Mouse (Mus musculus): Measurements from ENCODE around the gene Rara. TPM values are rescaled to one million over a fixed set of nuclear protein-coding genes. Genes with fewer than 3 reads are reported as not detected.
"Not testable (repeated sequence)": the region's sequence is repeated elsewhere in the genome, so short reads cannot be mapped to it uniquely, and the experiment has no call there.

Rara gene
- polyA plus RNA-seq, 1 experiment from 2014 or later: 49.8 TPM

- Histone ChIP-seq H3K4me1 (peaks cover 23% of the 10 kb centered on the region), H3K4me3 (no peak overlapping the region), H3K36me3 (peaks cover 52% of the 10 kb centered on the region), H3K27me3 (no peaks in the 10 kb centered on the region), H3K4me2 (replicated peaks) (no peak overlapping the region), H3K27ac (no peak overlapping the region), H3K9ac (no peak overlapping the region), H3K9me3 (no peaks in the 10 kb centered on the region)
- 54% methylated on average over 5 of the region's 5 CpGs for WGBS
- ATAC-seq (ENCODE audit: low FRiP score, low read depth): no peak
Measured at GRCm38 (mm10) chr11:98974871-98975719, 47.5 kb downstream of the Rara start.

- Histone ChIP-seq H3K4me1 (peaks cover 25% of the 10 kb centered on the region), H3K4me3 (no peak overlapping the region), H3K36me3 (peaks cover 17% of the 10 kb centered on the region), H3K27ac (no peak overlapping the region), H3K9me3 (no peaks in the 10 kb centered on the region), H3K27me3 (peaks cover 12% of the 10 kb centered on the region), H3K4me2 (replicated peaks) (no peak overlapping the region), H3K9ac (no peak overlapping the region)
- no peak for ATAC-seq (ENCODE audit: low FRiP score, low read depth)
- WGBS: 43% methylated on average over 15 of the region's 15 CpGs
Measured at GRCm38 (mm10) chr11:98978526-98979148, 51.0 kb downstream of the Rara start.

- peaks cover 10% of the 10 kb centered on the region for H3K36me3 ChIP-seq
- H3K4me3 ChIP-seq: no peak overlapping the region
- no peaks in the 10 kb centered on the region for H3K9me3 ChIP-seq
- no peak for ATAC-seq (ENCODE audit: low FRiP score, low read depth)
- H3K27ac ChIP-seq: no peak overlapping the region
- 78% methylated on average over 5 of the region's 5 CpGs for WGBS
- no peak overlapping the region for H3K9ac ChIP-seq
- H3K4me1 ChIP-seq: peaks cover 25% of the 10 kb centered on the region
- H3K4me2 ChIP-seq (replicated peaks): no peak overlapping the region
- H3K27me3 ChIP-seq: peaks cover 14% of the 10 kb centered on the region
Measured at GRCm38 (mm10) chr11:98979356-98979755, 51.7 kb downstream of the Rara start.

GRCm38 (mm10) chr11:98981289-98981996, 53.8 kb downstream of the Rara start:
- WGBS: 38% methylated on average over 20 of the region's 20 CpGs
- Histone ChIP-seq H3K4me2 (replicated peaks) (peak overlapping the region; percentile 96), H3K27me3 (peaks cover 14% of the 10 kb centered on the region), H3K4me3 (peak overlapping the region; percentile 63), H3K27ac (no peak overlapping the region), H3K36me3 (no peaks in the 10 kb centered on the region), H3K9me3 (no peaks in the 10 kb centered on the region), H3K4me1 (peaks cover 25% of the 10 kb centered on the region), H3K9ac (peak overlapping the region; percentile 71)
- 0 out of 2 replicates have a peak, but pooled peaks have one; percentile 29 for ATAC-seq (ENCODE audit: low FRiP score, low read depth)

GRCm38 (mm10) chr11:98981997-98982772, 54.6 kb downstream of the Rara start:
- peak overlapping the region; percentile 96 for H3K4me2 ChIP-seq (replicated peaks)
- H3K4me1 ChIP-seq: peaks cover 25% of the 10 kb centered on the region
- peak; percentile 66 for ATAC-seq (ENCODE audit: low FRiP score, low read depth)
- under 1% methylated on average over 94 of the region's 94 CpGs for whole genome bisulfite sequencing
- H3K36me3 ChIP-seq: no peaks in the 10 kb centered on the region
- H3K27ac ChIP-seq: peak overlapping the region; percentile 28; the same call in 1 of the 2 replicates
- H3K4me3 ChIP-seq: peak overlapping the region; percentile 63
- H3K9ac ChIP-seq: peak overlapping the region; percentile 71
- peaks cover 14% of the 10 kb centered on the region for H3K27me3 ChIP-seq
- no peaks in the 10 kb centered on the region for H3K9me3 ChIP-seq

- peak within 1 kb of the TSS; percentile 63 for H3K4me3 ChIP-seq
- 2% methylated on average over 28 of the region's 28 CpGs for WGBS
- H3K27me3 ChIP-seq: peaks cover 14% of the 10 kb centered on the region
- H3K9me3 ChIP-seq: no peaks in the 10 kb centered on the region
- H3K4me1 ChIP-seq: peaks cover 25% of the 10 kb centered on the region
- peak within 1 kb of the TSS; percentile 71 for H3K9ac ChIP-seq
- peak within 1 kb of the TSS; percentile 28; the same call in 1 of the 2 replicates for H3K27ac ChIP-seq
- H3K36me3 ChIP-seq: no peaks in the 10 kb centered on the region
- H3K4me2 ChIP-seq (replicated peaks): peak within 1 kb of the TSS; percentile 96
- no peak for ATAC-seq (ENCODE audit: low FRiP score, low read depth)
Measured at GRCm38 (mm10) chr11:98982773-98983133, 55.1 kb downstream of the Rara start, which contains the start of gene Gjd3. Gene Gjd3 (minus strand): TSS chr11:98983016.

GRCm38 (mm10) chr11:98983551-98983950, 55.9 kb downstream of the Rara start:
- Histone ChIP-seq H3K36me3 (peaks cover under 1% of the 10 kb centered on the region; the same call in 1 of the 2 replicates), H3K4me1 (peaks cover 24% of the 10 kb centered on the region), H3K4me3 (no peak overlapping the region), H3K27me3 (peaks cover 14% of the 10 kb centered on the region), H3K4me2 (replicated peaks) (peak overlapping the region; percentile 96), H3K27ac (no peak overlapping the region), H3K9ac (no peak overlapping the region), H3K9me3 (no peaks in the 10 kb centered on the region)
- WGBS: 53% methylated on average over 8 of the region's 8 CpGs
- ATAC-seq (ENCODE audit: low FRiP score, low read depth): no peak

GRCm38 (mm10) chr11:98985542-98985941, 57.9 kb downstream of the Rara start:
- H3K4me3 ChIP-seq: no peak overlapping the region
- H3K27me3 ChIP-seq: peaks cover 13% of the 10 kb centered on the region
- peaks cover 19% of the 10 kb centered on the region for H3K4me1 ChIP-seq
- H3K36me3 ChIP-seq: peaks cover 3% of the 10 kb centered on the region; the same call in 1 of the 2 replicates
- no peak overlapping the region for H3K4me2 ChIP-seq (replicated peaks)
- ATAC-seq (ENCODE audit: low FRiP score, low read depth): no peak
- no peak overlapping the region for H3K27ac ChIP-seq
- H3K9ac ChIP-seq: no peak overlapping the region
- no peaks in the 10 kb centered on the region for H3K9me3 ChIP-seq
- 87% methylated on average over 7 of the region's 7 CpGs for WGBS

- H3K4me2 ChIP-seq (replicated peaks); H3K9ac ChIP-seq; H3K9me3 ChIP-seq; H3K27ac ChIP-seq; ATAC-seq (ENCODE audit: low FRiP score, low read depth); H3K4me1 ChIP-seq; H3K4me3 ChIP-seq; H3K27me3 ChIP-seq: not testable (repeated sequence)
- WGBS: 94% methylated on average over 6 of the region's 6 CpGs
- peaks cover 26% of the 10 kb centered on the region for H3K36me3 ChIP-seq
Measured at GRCm38 (mm10) chr11:98988260-98988659, 60.6 kb downstream of the Rara start.

- no peaks in the 10 kb centered on the region for H3K9me3 ChIP-seq
- no peaks in the 10 kb centered on the region for H3K4me1 ChIP-seq
- 78% methylated on average over 6 of the region's 6 CpGs for WGBS
- no peak overlapping the region for H3K9ac ChIP-seq
- no peak for ATAC-seq (ENCODE audit: low FRiP score, low read depth)
- no peak overlapping the region for H3K27ac ChIP-seq
- no peak overlapping the region for H3K4me3 ChIP-seq
- H3K36me3 ChIP-seq: peaks cover 52% of the 10 kb centered on the region
- no peaks in the 10 kb centered on the region for H3K27me3 ChIP-seq
- no peak overlapping the region for H3K4me2 ChIP-seq (replicated peaks)
Measured at GRCm38 (mm10) chr11:98990866-98991265, 63.2 kb downstream of the Rara start.

- H3K36me3 ChIP-seq: peaks cover 97% of the 10 kb centered on the region
- no peak overlapping the region for H3K4me2 ChIP-seq (replicated peaks)
- H3K4me1 ChIP-seq: no peaks in the 10 kb centered on the region
- no peaks in the 10 kb centered on the region for H3K9me3 ChIP-seq
- H3K27ac ChIP-seq: no peak overlapping the region
- no peak overlapping the region for H3K4me3 ChIP-seq
- ATAC-seq (ENCODE audit: low FRiP score, low read depth): no peak
- no peaks in the 10 kb centered on the region for H3K27me3 ChIP-seq
- no peak overlapping the region for H3K9ac ChIP-seq
- 93% methylated on average over 7 of the region's 7 CpGs for WGBS
Measured at GRCm38 (mm10) chr11:98995987-98996386, 68.4 kb downstream of the Rara start.
